Mouse (Mus musculus) cerebellum, postnatal 25 days (tissue): Measurements from ENCODE around the gene Fbxo3.
"Not testable (repeated sequence)": the region's sequence is repeated elsewhere in the genome, so short reads cannot be mapped to it uniquely, and the experiment has no call there.

ENCODE experiments used
- DNase-seq, 2 experiments: peaks; one replicate each; pipeline ENCODE4 v3.0.0; 2021; ENCODE audit warnings: mixed read lengths in 2 of 2

Gene Fbxo3

DNA sequence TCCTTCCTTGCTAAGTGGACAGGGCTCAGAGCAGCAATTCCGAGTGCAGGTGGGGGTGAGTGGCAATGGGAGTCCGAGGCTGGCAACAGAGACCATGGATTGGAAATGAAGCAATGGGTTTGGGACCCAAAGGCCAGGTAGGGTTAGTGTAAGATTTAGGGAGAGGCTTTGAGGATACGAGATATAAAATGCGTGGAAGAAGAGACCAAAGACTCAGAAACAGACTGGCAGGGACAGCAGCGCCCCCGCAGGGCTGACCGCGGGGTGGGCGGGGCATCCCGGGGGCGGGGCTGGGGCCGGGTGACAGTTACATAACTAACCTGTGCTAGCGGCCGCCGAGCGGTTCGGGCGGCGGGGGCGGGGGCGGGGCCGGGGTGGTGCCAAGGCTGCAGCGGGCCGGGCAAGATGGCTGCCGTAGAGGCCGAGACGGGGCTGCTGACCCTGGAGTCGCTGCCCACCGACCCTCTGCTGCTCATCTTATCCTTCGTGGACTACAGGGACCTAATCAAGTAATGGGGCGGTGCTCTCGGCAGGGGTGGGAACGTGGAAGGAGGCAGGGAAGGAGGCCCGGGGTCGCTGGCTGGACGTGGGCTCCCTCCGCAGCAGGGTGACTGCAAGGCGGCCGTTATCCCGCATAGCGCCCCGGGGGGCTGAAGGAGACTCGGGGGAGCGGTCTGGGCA is at the start of gene Fbxo3:
TSS of gene Fbxo3 (plus strand) at position 264 of the 681 bp plus-strand sequence.
- peak; percentile 95 to 96 for DNase-seq

DNA sequence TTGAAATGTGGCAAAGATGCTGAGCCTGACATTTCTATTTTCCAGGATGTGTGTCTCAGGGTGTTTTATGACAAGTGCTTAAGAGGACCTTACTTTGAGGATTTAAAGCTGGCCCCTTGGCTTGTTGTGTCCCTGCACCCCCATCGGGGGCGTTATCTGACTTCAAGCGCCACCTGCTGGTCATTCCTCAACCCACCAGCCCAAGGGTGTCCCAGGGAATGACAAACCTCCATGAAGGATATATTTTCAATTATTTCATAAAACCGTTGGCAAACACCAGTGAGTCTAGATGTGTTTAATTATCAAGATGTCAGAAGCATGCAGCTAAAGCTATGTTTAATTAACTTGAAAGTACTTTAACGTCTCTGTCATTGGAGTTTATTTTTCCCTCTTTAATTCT is 45.3 kb upstream of the Fbxo3 start:
- peak; percentile 73 to 82 for DNase-seq

DNA sequence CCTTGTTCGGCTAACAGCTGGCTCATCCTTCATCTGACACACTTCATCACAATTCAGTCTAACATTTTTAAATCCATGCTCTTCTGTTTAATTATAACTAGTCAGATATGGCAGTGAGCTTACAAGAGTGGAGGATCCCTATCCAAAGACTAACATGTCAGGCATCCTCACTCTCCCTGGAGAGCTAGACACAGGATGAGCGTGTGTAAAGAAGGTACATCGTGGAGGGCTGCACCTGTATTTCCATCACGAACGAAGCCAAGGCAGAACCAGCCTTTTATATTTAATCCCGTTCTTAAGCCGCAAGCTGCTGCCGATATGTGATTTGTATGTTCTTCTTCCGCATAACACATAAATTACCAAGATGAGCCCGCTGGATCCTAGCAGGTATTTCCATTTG is 44.4 kb upstream of the Fbxo3 start:
- DNase-seq, result no peak

DNA sequence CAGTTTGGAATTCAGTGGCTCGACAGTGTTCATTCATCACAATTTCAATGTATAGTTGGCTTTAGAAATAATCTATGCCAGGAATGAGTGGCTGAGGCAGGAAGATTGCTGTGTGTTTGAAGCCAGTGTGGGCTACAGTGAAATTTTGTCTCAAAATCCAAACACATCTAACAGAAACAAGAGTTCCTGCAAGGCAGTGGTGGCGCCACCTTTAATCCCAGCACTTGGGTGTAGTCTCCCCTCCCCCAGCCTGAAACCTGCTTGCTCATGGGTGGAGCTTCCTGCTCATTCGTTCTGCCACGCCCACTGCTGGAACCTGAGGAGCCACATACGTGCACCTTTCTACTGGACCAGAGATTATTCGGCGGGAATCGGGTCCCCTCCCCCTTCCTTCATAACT is 39.9 kb upstream of the Fbxo3 start:
- DNase-seq, result not testable (repeated sequence)

DNA sequence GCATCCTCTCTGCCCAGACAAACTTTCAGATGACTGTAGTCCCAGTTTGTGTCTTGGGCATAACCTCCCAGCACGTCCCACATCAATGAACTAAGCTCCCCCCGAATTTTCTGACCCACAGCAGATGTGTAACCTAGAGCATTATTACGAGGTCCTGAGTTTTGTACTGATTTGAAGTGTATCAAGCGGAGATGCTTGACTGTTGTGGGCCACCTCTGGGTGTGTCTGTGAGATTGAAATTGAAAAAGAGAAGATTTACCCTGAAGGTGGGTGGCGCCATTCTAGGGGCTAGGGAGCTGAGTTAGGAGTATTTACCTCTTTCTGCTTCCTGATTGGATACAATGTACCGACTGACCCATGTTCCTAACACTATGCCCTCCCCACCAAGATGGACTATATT is 37.8 kb upstream of the Fbxo3 start:
- no peak for DNase-seq

DNA sequence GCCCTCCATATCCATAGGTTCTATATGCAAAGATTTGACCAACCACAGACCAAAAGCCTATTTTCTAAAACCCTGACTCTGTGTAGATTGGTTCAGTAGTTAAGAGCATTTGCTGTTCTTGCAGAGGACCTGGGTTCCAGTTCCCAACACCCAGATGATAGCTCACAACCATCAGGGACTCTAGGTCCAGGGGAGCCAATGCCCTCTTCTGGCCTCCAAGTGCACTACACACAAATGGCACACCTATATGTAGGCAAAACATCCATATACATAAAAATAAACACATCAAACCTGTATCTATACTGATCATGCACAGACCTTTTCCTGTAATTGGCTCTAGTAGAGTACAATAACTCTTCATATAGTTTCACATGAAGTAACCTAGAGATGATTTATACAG is 36.2 kb upstream of the Fbxo3 start:
- DNase-seq, result no peak

DNA sequence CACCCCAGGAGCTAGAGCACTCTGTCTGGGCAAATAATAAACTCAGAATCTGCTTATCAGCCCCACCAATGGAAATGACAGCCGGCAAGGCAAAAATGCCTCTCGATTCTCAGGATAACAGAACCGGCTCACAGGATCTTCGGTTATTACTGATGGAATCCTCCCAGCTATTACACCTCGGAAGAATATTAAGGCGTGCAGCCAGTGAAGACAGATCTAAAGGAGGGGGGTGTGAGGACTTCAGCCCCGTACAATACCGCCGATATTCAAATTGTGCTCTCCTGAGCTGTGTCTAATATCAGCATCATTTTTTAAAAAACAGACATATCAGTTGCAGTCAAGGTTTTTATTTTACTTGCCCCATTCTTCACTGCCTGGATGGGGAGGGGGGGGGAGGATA is 35.4 kb upstream of the Fbxo3 start:
- DNase-seq, result no peak

DNA sequence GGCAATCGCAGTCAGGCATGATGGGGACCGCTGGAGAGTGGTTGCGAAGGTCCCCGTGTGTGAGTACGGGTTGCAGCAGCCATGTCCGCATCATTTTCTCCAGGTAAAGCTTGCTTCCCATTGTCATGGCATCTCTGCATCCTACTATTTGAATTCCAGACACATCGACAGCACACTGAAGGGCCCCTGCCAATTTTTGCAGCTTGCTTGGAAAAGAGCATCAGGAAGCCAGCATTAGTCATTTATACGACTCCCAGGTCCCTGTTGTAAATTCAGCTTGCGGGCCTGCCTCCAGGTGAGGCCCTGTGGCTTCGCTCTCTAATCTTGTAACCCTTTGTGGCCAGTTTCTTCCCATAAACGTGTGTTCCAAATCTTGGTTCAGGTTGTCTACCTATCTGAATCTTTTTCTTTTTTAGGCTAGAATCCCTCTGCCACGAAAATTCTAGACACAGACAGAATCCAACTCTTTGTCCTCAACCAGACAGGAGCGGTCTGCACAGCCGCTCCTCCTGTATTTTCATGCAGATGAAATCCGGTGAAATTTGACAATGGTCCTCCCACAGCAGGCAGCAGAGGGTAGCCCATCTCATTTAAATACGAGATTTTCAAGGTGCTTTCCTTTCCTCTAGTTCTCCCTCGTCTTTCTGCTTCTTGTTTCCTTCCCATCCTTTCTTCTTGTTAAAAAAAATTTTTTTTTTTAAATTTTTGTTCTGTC is 34.7 kb upstream of the Fbxo3 start:
- peak; percentile 34 to 51 for DNase-seq

DNA sequence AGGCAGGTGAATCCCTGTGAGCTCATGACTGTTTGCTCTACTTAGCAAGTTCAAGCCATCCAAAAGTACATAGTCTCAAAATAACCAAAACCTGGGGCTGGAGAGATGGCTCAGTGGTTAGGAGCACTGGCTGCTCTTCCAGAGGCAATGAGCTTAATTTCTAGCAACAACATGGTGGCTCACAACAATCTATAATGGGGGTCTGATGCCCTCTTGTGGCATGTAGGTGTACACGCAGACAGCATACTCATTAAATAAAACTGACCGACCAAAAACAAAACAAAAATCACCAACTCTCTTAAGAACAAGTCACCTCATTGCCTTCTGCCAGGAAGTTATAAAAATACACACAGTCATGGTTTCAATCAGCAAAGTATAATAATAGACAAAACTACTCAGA is 26.4 kb upstream of the Fbxo3 start:
- DNase-seq, result no peak

DNA sequence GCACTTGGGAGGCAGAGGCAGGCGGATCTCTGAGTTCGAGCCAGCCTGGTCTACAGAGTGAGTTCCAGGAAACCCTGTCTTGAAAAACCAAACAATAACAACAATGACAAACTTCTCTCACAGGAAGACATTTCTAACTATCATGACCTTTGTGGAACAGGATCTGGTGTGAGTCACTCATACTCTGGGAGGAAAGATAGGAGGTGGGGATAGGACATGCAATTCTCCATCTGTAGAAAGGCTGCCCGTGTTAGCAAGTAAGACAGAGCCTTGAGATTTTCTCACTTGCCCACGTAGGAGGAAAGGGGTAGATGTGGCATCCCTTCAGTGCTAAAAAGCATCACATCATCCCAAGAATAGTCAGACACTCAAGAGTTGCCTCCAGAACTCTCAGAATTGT is 25.7 kb upstream of the Fbxo3 start:
- no peak for DNase-seq

DNA sequence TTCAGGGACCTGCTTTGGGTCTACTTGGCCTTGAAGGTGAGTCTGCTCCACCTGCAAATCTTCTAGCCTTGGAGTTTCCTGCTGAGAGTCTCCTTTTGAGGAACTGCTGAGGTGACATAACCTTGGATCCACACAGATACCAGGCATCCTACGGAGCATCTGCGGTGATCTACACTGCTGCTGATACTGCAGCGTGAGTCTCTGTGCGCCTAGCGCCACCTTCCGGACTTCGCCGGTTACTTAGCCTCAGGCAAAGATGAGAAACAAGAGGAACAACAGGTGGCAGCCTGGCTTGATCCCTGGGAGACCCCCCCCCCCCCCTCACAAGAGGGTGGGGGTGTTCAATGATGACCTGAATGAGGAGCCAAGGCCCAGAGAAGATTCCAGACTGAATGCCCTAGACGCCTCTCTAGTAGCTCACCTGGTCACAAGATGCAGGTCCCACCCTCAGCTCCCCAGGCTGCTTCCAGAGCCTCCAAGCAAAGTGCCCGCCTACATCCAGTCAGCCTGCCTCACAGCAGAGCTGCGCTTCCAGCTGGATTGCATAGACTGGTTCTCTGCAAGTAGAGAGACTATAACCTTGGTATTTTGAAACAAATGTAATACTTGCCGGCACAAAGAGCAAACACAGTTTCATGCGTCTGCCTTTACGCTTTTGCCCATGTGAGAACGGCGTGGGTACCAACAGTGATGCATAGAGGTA is 24.7 kb upstream of the Fbxo3 start:
- DNase-seq, result peak; percentile 58 to 75

DNA sequence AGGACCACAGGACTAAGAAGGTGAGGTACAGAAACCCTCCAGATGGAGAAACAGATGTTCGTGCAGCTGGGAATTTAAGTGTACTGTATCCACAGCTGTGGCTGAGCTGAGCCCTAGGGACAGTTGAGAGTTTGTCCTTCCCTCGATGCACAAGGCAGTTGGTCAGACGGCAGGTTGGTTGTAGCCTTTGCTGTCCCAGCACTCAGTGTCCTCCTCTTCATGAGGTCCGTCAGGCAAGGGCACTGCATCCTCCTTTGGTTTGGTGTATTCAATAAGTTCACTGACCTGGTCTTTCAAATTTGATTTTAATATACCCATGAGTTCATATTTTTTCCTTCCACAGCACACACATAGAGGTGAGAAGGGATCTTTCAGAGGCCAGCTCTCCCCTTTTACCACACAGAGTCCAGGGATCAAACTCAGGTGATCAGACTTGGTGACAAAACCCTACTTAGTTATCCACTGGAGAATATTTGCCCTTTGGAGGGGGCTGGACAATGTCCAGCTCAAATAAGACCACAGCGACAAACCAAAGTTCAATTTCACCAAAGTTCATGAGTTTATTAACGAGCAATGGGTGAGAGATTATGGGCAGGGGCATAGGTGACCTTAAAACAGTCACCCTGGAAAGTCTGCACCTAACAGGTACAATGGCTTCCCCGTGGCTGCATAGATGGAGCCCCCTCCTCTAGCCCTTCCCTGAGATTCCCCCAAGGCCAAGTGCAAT is 19.6 kb upstream of the Fbxo3 start:
- no peak for DNase-seq

DNA sequence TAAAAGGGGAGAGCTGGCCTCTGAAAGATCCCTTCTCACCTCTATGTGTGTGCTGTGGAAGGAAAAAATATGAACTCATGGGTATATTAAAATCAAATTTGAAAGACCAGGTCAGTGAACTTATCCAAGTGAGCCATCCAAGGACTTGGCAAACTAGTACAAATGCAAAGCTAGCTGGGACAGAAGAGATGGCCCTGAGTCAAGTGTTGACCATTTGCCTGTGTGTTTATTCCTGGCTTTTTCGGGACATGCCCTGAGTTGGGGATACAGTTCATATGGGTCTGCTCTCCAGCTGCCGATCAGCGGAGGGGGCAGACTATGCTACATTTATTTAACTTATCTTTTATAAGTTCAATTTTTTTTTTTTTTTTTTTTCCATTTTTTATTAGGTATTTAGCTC is 18.7 kb upstream of the Fbxo3 start:
- DNase-seq, result not testable (repeated sequence)

DNA sequence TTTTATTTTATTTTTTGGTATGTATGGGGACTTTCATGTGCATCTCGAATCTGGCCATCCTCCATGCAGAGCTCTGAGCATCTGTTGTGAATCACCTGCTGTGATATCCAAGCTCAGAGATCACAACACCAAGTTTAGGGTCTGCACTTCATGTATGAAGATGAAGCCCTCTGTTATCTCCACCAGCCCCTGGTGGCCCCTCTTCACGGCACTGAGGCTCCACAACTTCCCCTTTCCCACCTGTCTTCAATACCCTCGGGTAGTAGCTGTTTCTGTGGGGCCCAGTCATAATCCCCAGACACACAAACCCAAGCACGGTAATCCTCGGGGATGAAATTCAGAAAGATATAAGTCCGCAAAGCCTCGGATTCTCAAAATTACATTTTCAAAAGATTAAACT is 4.4 kb upstream of the Fbxo3 start:
- DNase-seq, result no peak

DNA sequence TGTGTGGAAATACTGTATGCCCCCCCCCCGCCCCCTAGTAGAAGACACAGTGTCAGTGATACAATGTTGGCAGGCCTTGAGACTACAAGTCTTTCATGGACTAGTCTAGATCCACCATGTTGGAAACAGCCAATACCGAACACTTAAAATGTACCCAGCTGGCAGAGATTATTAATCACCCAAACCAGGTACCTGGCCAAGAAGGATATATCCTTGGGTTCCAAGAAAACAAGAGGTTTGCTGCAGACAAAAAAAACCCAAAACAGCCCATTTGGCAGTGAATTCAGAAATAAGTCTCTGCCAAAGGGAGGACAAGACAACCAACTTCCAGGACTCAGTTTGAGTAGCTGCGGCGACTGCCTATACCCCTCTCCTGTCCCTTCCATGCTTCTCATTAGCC is 2.9 kb upstream of the Fbxo3 start:
- DNase-seq, result no peak

DNA sequence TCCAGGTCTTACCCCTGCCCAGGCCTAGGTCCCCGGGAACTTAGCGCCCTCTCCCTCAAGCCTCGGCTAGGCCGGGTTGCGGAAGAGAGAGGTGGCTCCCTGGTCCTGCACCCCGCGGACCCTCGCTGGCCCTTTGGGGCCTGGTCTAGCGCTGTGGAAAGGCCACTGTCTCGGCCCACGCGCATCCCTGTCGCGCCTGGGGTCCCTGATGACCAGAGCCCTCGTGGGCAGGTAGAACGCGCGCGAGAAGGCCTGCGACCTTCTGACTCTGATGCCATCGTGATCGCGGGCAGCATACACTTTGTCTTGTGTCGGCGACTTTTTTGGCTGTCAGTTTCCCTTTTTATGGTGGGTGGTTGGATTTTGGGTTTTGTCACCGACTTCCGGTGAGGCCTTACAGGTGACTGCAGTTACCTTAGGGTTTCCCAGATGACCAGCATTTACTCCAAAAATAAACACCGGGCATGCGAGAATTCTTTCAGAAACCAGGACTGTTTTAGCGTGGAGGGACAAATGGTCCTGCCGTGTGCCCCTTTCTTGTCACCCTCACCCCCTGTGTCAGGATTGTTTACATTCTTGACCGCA is 710 bp downstream of the Fbxo3 start, which contains the start of gene 4931422A03Rik:
TSS of gene 4931422A03Rik (minus strand) at position 223 of the 585 bp plus-strand sequence.
- DNase-seq, result no peak

DNA sequence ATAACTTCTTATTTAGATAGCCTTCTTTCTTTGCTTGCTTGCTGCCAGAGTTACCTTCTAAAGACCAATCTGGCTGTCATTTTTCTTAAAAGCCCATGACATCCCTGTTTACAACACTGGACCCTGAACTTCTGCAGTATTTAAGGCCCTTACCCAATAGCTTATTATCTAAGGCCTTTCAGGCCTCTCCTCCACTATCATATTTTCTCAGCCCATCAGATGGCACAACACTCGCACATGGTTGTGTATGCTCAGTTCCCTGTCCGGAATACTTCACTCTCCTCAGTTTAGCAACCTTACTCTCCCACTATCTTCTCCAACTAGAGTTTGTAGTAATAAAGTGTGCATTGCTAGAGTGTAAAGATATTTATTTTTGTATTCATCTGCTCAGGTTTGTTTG is 1.6 kb downstream of the Fbxo3 start:
- no peak for DNase-seq

DNA sequence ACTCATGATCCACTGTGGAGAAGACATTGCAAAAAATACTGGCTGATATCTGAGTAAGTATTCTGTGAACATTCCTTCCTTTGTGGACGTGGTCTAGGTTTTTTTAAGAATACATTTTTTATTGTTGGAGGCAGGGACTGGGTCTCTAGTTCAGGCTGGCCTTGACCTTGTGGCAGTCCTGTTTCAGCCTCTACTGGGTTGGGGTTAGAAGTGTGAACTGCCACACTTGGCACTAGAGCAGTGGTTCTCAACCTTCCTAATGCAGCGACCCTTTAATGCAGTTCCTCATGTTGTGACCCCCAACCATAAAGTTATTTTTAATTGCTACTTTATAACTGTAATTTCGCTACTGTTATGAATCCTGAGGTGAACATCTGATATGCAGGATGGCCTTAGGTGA is 2.9 kb downstream of the Fbxo3 start:
- no peak for DNase-seq

DNA sequence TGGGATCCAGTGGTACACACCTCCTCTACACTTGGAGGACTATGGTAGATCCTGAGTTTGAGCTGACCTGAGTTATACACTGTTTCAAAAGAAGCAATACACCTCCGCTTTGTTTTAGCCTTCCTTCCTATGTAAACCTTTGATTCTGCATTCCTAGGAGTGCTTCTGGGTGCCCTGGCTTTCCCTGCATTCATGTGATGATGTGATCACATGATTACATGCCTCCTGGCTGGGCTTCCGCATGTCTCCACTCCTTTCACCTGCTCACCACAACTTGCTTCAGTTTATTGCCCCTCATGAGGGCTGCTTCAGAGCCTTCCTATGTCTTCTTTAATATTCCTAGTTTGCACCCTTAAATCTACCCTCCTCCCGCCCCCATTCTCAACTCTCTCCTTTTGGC is 4.5 kb downstream of the Fbxo3 start:
- DNase-seq, result no peak

DNA sequence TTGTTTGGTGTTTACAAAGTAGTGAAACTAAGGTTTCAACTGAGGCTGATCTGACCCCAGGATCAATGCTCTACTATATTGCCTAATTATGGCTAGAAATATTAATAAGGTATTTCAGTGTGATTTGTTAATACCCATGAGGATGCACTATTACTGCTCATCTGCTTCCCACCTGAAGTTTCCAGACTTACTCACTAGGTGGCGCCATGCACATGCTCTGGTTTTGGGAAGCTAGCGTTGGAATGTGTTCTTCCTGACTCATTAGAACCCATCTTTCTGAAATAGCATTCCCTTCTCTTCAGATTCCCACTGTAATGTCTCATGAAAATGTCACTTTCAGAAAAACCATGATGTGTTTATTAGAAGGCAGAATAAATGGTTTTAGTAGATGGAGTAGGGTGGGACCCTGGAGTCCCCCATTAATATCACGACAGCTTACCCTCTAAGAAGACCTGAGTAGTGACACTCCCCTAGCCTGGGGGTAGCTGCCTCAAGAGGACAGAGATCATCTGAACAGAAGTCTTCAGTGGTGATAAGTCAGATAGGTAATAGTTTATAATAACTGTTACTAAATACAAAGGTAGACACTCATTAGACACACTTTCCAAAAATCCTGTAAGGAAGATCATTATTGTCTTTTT is 7.4 kb downstream of the Fbxo3 start:
- peak; percentile 71 to 80 for DNase-seq

DNA sequence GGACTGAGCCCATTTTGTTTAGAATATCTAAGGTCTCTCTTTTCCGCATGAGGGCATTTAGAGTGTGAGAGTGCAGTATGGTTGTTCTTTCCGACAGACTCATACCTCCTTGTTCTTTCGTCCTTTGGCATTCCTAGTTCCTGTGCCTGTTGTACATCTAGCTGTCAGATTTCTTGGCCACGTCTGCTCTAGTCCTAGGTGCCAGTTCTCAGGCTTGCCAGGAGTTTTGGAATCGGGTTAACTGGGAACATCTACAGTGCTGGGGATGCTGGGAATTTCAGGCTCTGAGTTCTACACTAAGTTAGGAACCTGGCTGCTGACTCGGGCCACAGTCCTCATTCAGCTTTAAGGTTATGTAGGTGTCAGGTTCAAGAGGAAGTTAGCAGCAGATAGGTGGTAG is 8.1 kb downstream of the Fbxo3 start:
- DNase-seq, result no peak

DNA sequence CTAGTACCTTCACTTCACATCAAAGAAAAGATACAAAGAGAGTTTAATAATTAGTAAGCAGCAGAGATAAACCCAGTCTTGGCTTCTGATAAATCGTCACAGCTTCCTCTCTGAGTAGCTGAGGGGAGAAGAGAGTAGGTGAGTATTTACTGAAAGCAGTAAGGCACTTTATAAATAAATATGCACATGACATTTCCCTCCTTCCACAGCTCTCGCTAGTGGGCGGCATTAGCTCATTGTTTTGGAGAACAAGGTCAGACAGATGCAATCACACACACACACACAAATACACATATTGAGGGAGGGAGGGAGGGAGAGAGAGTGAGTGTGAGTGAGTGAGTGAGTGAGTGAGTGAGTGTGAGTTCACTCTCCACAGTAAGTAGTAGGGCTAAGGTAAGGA is 8.8 kb downstream of the Fbxo3 start:
- DNase-seq, result no peak
